Mouse (Mus musculus): ENCODE measurements at regions not wholly inside any gene's neighbourhood (a gene's known extent, or its start where the extent isn't known, plus 50 kb on each side); places are given as distances from the start of the nearest gene placed in this dataset.

DNA sequence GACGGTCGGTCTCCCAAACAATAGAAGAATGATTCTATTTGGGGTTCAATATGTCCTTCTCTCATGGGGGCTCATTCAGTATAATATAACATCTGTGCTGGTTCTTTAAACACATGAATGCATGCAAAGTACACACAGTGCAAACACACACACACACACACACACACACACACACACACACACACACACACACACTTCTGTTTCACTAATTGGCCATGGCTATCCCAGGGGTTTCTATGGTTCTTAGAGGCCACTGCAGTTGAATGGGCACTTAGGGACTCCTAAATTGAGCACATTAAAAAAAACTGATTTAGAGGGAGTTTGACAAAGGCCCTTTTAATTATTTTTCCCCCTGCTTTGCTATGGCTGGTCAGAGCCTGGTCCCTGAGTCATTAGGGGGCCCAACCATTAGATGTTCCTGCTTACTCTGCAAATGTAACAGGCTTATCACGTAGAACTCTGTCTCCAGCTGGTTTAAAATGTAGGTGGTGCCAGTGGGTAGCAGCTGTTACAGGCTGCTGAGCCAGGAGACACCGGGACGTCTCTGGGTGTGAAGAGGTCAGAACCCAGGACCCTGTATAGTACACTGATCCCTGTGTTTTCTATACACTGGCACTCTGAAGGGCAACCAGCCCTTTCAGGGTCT is 82.1 kb upstream of the Tab2 start:
- Histone ChIP-seq H3K4me1 (ENCODE audit: control insufficient read depth, insufficient read depth, low read length) (peaks cover 24% of the 10 kb centered on the region), H3K9ac (replicated peaks; ENCODE audit: low read length) (no peak overlapping the region), H3K27me3 (ENCODE audit: control insufficient read depth, insufficient read depth, low read length) (no peaks in the 10 kb centered on the region), H3K9me3 (ENCODE audit: control insufficient read depth, low read length) (no peaks in the 10 kb centered on the region), H3K4me2 (ENCODE audit: low read length) (0 out of 2 replicates have a peak overlapping the region, but pooled peaks have one; percentile 19), H3K4me3 (replicated peaks; ENCODE audit: low read depth, low read length) (no peak overlapping the region), H3K27ac (replicated peaks; ENCODE audit: low read depth, low read length) (peak overlapping the region; percentile 72), H3K36me3 (ENCODE audit: control insufficient read depth, insufficient read depth, low read length) (no peaks in the 10 kb centered on the region)
- DNase-seq = peak; percentile 66
- 2% methylated on average over 5 of the region's 5 CpGs for WGBS
- ATAC-seq (ENCODE audit: low FRiP score, low TSS enrichment) = peak; percentile 80

DNA sequence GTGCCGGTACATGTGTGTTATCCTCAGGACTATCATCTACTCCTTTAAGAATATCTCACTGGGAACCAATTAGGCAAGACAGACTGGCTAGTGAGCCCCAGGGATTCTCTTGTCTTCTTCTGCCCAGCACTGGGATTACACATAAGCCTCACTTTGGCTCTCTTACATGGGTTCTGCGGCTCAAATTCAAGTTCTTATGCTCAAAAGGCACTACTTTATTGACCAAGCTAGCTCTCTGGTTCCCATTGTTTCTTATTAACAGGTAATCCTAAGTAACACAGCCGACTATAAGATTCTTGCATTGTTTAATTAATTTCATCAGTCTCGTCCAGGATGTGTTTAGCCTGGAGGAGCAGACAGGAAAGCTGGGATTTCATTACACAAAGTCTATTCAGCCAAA is 80.3 kb upstream of the Tab2 start:
- Histone ChIP-seq H3K4me3 (replicated peaks; ENCODE audit: low read depth, low read length) (no peak overlapping the region), H3K4me1 (ENCODE audit: control insufficient read depth, insufficient read depth, low read length) (peaks cover 24% of the 10 kb centered on the region), H3K4me2 (ENCODE audit: low read length) (no peak overlapping the region), H3K27me3 (ENCODE audit: control insufficient read depth, insufficient read depth, low read length) (no peaks in the 10 kb centered on the region), H3K9me3 (ENCODE audit: control insufficient read depth, low read length) (no peaks in the 10 kb centered on the region), H3K27ac (replicated peaks; ENCODE audit: low read depth, low read length) (no peak overlapping the region), H3K9ac (replicated peaks; ENCODE audit: low read length) (no peak overlapping the region), H3K36me3 (ENCODE audit: control insufficient read depth, insufficient read depth, low read length) (no peaks in the 10 kb centered on the region)
- no peak for ATAC-seq (ENCODE audit: low FRiP score, low TSS enrichment)
- WGBS = 52% methylated on average over 4 of the region's 4 CpGs
- DNase-seq = no peak

DNA sequence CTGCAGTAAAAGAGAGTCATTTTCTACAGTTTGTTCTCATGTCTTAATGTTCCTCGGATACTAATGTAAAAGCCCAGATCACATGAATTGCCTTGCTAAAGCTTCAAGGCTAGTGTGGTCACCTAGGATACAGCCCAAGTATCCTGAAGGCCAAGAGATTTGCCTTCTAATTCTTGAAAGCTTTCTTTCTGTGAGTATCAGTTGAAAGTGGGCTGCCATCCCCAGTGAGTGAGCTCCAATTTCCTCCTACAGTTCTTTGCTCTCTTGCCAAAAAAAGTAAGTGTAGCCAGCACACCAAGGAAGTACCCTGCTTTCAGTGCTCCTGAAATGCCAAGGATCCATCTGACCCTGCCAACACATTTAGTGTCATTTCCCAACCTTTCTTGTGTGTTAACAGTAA is 79.3 kb upstream of the Tab2 start:
- H3K36me3 ChIP-seq (ENCODE audit: control insufficient read depth, insufficient read depth, low read length) = no peaks in the 10 kb centered on the region
- WGBS = 2% methylated on average over 1 of the region's 1 CpGs
- no peak overlapping the region for H3K9ac ChIP-seq (replicated peaks; ENCODE audit: low read length)
- H3K27ac ChIP-seq (replicated peaks; ENCODE audit: low read depth, low read length) = no peak overlapping the region
- no peaks in the 10 kb centered on the region for H3K27me3 ChIP-seq (ENCODE audit: control insufficient read depth, insufficient read depth, low read length)
- H3K4me2 ChIP-seq (ENCODE audit: low read length) = no peak overlapping the region
- peaks cover 24% of the 10 kb centered on the region for H3K4me1 ChIP-seq (ENCODE audit: control insufficient read depth, insufficient read depth, low read length)
- no peaks in the 10 kb centered on the region for H3K9me3 ChIP-seq (ENCODE audit: control insufficient read depth, low read length)
- peak; percentile 39 for DNase-seq
- ATAC-seq (ENCODE audit: low FRiP score, low TSS enrichment) = no peak
- H3K4me3 ChIP-seq (replicated peaks; ENCODE audit: low read depth, low read length) = no peak overlapping the region

DNA sequence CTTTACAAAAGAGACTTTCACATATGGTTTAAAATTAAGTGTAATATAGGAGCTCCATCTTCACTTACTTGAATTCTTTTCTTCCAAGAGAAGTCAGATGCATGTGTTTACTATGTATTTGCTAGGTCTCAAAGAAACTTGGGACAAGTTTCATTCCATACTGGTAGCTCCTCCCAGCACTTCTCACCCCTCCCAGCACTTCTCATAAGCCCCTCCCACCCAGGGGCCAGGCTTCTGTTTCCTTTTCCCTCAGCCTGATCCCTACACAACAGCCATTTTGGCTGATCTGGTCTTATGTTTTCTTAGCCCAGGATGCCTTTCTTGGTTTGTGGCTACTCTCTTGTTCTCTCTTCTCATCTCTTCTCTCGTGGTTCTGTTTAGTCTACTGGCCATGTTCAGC is 76.2 kb upstream of the Tab2 start:
- 0 out of 2 replicates have a peak, but pooled peaks cover 2% of the 10 kb centered on the region for H3K4me1 ChIP-seq (ENCODE audit: control insufficient read depth, insufficient read depth, low read length)
- no peaks in the 10 kb centered on the region for H3K36me3 ChIP-seq (ENCODE audit: control insufficient read depth, insufficient read depth, low read length)
- no peak overlapping the region for H3K9ac ChIP-seq (replicated peaks; ENCODE audit: low read length)
- H3K27me3 ChIP-seq (ENCODE audit: control insufficient read depth, insufficient read depth, low read length) = no peaks in the 10 kb centered on the region
- no peaks in the 10 kb centered on the region for H3K9me3 ChIP-seq (ENCODE audit: control insufficient read depth, low read length)
- no peak overlapping the region for H3K27ac ChIP-seq (replicated peaks; ENCODE audit: low read depth, low read length)
- H3K4me3 ChIP-seq (replicated peaks; ENCODE audit: low read depth, low read length) = no peak overlapping the region
- ATAC-seq (ENCODE audit: low FRiP score, low TSS enrichment) = no peak
- no peak overlapping the region for H3K4me2 ChIP-seq (ENCODE audit: low read length)
- no peak for DNase-seq
- 80% methylated on average over 1 of the region's 1 CpGs for WGBS

DNA sequence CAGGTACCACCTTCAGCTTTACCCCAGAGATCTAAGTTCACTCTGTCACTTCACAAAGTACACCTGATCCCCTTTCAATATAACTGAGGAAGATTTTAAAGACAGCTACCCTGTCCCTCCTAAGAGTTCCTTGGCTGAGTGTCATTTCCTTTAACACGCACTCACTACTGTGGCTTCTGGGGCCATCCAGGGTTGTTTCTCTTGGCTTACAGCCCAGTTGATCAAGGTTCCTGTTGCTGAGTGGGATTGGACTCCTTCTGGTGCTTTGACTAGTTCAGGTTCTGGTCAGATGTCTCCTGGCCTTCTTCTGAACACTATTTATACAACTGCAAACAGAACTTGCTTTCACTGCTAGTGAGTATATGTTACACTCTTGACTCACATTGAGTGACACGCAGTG is 72.8 kb upstream of the Tab2 start:
- H3K4me2 ChIP-seq (ENCODE audit: low read length) = no peak overlapping the region
- H3K27ac ChIP-seq (replicated peaks; ENCODE audit: low read depth, low read length) = no peak overlapping the region
- no peaks in the 10 kb centered on the region for H3K4me1 ChIP-seq (ENCODE audit: control insufficient read depth, insufficient read depth, low read length)
- no peaks in the 10 kb centered on the region for H3K36me3 ChIP-seq (ENCODE audit: control insufficient read depth, insufficient read depth, low read length)
- H3K4me3 ChIP-seq (replicated peaks; ENCODE audit: low read depth, low read length) = no peak overlapping the region
- H3K27me3 ChIP-seq (ENCODE audit: control insufficient read depth, insufficient read depth, low read length) = no peaks in the 10 kb centered on the region
- no peaks in the 10 kb centered on the region for H3K9me3 ChIP-seq (ENCODE audit: control insufficient read depth, low read length)
- DNase-seq (no peak), ATAC-seq (ENCODE audit: low FRiP score, low TSS enrichment) (no peak)
- WGBS = 87% methylated on average over 2 of the region's 2 CpGs
- H3K9ac ChIP-seq (replicated peaks; ENCODE audit: low read length) = no peak overlapping the region

DNA sequence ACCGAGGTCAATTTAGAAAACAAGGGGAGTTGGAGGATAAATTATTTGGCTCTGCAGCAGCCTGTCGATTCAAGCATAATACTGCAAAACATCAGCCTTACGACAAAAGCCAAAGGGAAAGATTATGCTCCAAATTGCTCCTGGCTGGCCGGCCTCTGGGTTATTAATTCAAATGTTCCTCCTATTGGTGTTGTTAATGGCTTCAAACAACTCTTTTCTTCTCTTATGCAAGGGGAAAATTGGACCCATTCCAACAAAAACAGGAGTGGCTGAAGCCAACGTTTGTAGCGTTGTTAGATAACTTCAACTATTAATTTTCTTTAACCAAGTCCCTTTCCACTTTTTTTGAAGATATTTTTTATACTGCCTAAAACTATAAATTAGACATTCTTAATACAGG is 71.0 kb upstream of the Tab2 start:
- Histone ChIP-seq H3K36me3 (ENCODE audit: control insufficient read depth, insufficient read depth, low read length) (no peaks in the 10 kb centered on the region), H3K27ac (replicated peaks; ENCODE audit: low read depth, low read length) (no peak overlapping the region), H3K4me1 (ENCODE audit: control insufficient read depth, insufficient read depth, low read length) (no peaks in the 10 kb centered on the region), H3K9ac (replicated peaks; ENCODE audit: low read length) (no peak overlapping the region), H3K9me3 (ENCODE audit: control insufficient read depth, low read length) (no peaks in the 10 kb centered on the region), H3K4me3 (replicated peaks; ENCODE audit: low read depth, low read length) (no peak overlapping the region), H3K4me2 (ENCODE audit: low read length) (no peak overlapping the region), H3K27me3 (ENCODE audit: control insufficient read depth, insufficient read depth, low read length) (no peaks in the 10 kb centered on the region)
- 46% methylated on average over 6 of the region's 6 CpGs for WGBS
- ATAC-seq (ENCODE audit: low FRiP score, low TSS enrichment) = no peak
- DNase-seq = peak; percentile 57

DNA sequence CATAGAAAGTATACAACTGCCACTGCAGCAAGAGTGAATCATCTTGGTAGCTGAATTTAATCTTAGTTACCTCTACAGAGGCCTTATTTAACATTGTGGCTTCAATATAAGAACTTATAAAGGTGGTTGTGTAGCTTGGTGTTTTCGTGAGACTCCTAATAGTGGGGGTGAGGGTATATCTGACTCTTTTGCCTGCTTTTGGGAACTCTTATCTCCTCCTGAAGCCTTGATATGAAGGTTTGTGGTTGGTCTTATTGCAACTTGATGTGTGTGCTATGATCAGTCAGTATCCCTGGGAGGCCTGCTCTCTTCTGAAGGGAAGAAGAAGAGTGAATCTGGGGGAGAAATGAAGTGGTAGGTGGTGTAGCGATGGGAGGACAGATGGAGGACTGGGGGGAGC is 67.7 kb upstream of the Tab2 start:
- no peak overlapping the region for H3K27ac ChIP-seq (replicated peaks; ENCODE audit: low read depth, low read length)
- H3K4me3 ChIP-seq (replicated peaks; ENCODE audit: low read depth, low read length) = no peak overlapping the region
- no peak overlapping the region for H3K4me2 ChIP-seq (ENCODE audit: low read length)
- WGBS = 86% methylated on average over 2 of the region's 2 CpGs
- DNase-seq (no peak), ATAC-seq (ENCODE audit: low FRiP score, low TSS enrichment) (no peak)
- H3K9ac ChIP-seq (replicated peaks; ENCODE audit: low read length) = no peak overlapping the region
- H3K27me3 ChIP-seq (ENCODE audit: control insufficient read depth, insufficient read depth, low read length) = no peaks in the 10 kb centered on the region
- H3K4me1 ChIP-seq (ENCODE audit: control insufficient read depth, insufficient read depth, low read length) = no peaks in the 10 kb centered on the region
- no peaks in the 10 kb centered on the region for H3K9me3 ChIP-seq (ENCODE audit: control insufficient read depth, low read length)
- no peaks in the 10 kb centered on the region for H3K36me3 ChIP-seq (ENCODE audit: control insufficient read depth, insufficient read depth, low read length)

DNA sequence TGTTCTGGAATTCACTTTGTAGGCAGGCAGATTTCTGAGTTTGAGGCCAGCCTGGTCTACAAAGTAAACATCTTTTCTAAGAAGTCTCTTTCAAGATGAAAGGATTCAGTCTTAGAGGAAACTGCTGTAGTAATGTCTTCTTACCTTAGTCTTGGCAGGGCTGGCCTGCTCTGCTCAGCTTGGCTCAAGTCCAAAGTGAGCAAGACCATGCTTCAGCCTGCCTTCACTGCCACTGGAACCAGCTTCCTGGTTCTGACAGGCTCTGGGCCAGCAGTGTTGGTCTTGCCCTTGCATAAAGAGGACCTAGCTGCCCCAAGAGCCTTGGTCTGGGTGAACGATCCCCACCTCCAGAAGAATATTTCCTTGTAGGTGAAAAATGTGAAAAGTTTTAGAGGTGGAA is 65.9 kb upstream of the Tab2 start:
- Histone ChIP-seq H3K36me3 (ENCODE audit: control insufficient read depth, insufficient read depth, low read length) (no peaks in the 10 kb centered on the region), H3K27me3 (ENCODE audit: control insufficient read depth, insufficient read depth, low read length) (no peaks in the 10 kb centered on the region), H3K4me3 (replicated peaks; ENCODE audit: low read depth, low read length) (no peak overlapping the region), H3K4me2 (ENCODE audit: low read length) (no peak overlapping the region), H3K9me3 (ENCODE audit: control insufficient read depth, low read length) (no peaks in the 10 kb centered on the region), H3K4me1 (ENCODE audit: control insufficient read depth, insufficient read depth, low read length) (no peaks in the 10 kb centered on the region), H3K27ac (replicated peaks; ENCODE audit: low read depth, low read length) (no peak overlapping the region), H3K9ac (replicated peaks; ENCODE audit: low read length) (no peak overlapping the region)
- DNase-seq (no peak), ATAC-seq (ENCODE audit: low FRiP score, low TSS enrichment) (no peak)
- 85% methylated on average over 1 of the region's 1 CpGs for WGBS

DNA sequence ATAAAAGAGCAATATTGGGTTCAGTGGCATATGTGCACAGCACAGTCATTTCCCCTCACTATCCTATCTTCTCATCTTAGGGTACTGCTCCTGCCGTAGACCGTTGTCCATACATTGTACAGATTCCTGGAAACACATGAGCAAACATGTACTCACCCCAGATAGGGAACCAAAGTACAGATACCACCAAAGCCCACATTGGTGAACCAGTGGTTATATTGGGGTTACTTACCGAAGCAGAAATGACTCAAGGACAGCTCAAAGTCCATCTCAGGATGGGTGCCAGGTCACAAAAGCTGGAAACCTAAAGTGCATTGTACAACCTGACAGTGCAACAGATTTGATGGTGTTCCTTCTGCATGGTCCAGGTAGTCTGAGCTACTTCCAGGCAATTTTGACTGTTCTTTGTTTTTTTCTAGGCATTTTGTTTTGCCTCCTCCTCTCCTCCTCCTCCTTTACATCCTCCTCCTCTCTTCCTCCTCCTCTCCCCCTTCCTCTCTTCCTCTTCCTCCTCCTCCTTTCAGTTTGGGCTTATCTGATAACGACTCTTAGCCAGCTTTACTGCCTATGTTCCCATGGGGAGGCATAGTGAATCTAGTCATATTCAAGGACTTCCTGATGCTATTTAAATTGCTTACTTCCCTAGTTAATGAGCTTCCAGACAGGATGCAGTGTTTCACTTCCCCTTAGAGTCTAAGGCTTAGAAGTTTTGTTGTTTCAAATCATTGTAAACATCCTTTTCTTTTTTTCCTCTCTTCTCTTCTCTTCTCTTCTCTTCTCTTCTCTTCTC is 65.1 kb upstream of the Tab2 start:
- no peak overlapping the region for H3K27ac ChIP-seq (replicated peaks; ENCODE audit: low read depth, low read length)
- H3K4me3 ChIP-seq (replicated peaks; ENCODE audit: low read depth, low read length) = no peak overlapping the region
- H3K4me1 ChIP-seq (ENCODE audit: control insufficient read depth, insufficient read depth, low read length) = no peaks in the 10 kb centered on the region
- no peak overlapping the region for H3K4me2 ChIP-seq (ENCODE audit: low read length)
- no peaks in the 10 kb centered on the region for H3K36me3 ChIP-seq (ENCODE audit: control insufficient read depth, insufficient read depth, low read length)
- DNase-seq = no peak
- no peaks in the 10 kb centered on the region for H3K9me3 ChIP-seq (ENCODE audit: control insufficient read depth, low read length)
- no peaks in the 10 kb centered on the region for H3K27me3 ChIP-seq (ENCODE audit: control insufficient read depth, insufficient read depth, low read length)
- H3K9ac ChIP-seq (replicated peaks; ENCODE audit: low read length) = no peak overlapping the region
- no peak for ATAC-seq (ENCODE audit: low FRiP score, low TSS enrichment)
- 77% methylated on average over 4 of the region's 4 CpGs for WGBS
